Mouse (Mus musculus): ENCODE data around the gene Tspan11. TPM values are rescaled to one million over a fixed set of nuclear protein-coding genes. Genes with fewer than 3 reads are reported as not detected.
A peak's percentile ranks its signal among the peaks of the same experiment; 100 is the strongest.

Tspan11 gene
- polyA plus RNA-seq, 1 experiment from 2014 or later = 3.3 TPM

GRCm38 (mm10) chr6:127932697-127933096 lies 45.3 kb downstream of the Tspan11 start:
- peaks cover 40% of the 10 kb centered on the region for H3K4me1 ChIP-seq
- H3K4me2 ChIP-seq = no peak overlapping the region
- 0 out of 2 replicates have a peak overlapping the region, but pooled peaks have one; percentile 8 for H3K27ac ChIP-seq (replicated peaks)
- no peaks in the 10 kb centered on the region for H3K9me3 ChIP-seq
- no peak overlapping the region for H3K9ac ChIP-seq
- H3K4me3 ChIP-seq = no peak overlapping the region
- no peaks in the 10 kb centered on the region for H3K36me3 ChIP-seq
- ATAC-seq (ENCODE audit: extremely low read depth, insufficient number of reproducible peaks, low FRiP score, low TSS enrichment) = no peak
- 46% methylated on average over 5 of the region's 5 CpGs for WGBS
- H3K27me3 ChIP-seq (replicated peaks) = no peaks in the 10 kb centered on the region

- ATAC-seq (ENCODE audit: extremely low read depth, insufficient number of reproducible peaks, low FRiP score, low TSS enrichment) = no peak
- H3K27me3 ChIP-seq (replicated peaks) = no peaks in the 10 kb centered on the region
- no peak overlapping the region for H3K9ac ChIP-seq
- no peaks in the 10 kb centered on the region for H3K9me3 ChIP-seq
- H3K4me3 ChIP-seq = no peak overlapping the region
- peaks cover 32% of the 10 kb centered on the region for H3K4me1 ChIP-seq
- H3K4me2 ChIP-seq = no peak overlapping the region
- H3K36me3 ChIP-seq = no peaks in the 10 kb centered on the region
- no peak overlapping the region for H3K27ac ChIP-seq (replicated peaks)
- 87% methylated on average over 5 of the region's 5 CpGs for WGBS
Measured at GRCm38 (mm10) chr6:127933841-127934240, 46.5 kb downstream of the Tspan11 start.

- H3K27ac ChIP-seq (replicated peaks) = no peak overlapping the region
Measured at GRCm38 (mm10) chr6:127935105-127935504, 47.7 kb downstream of the Tspan11 start.

GRCm38 (mm10) chr6:127942421-127942820 lies 55.0 kb downstream of the Tspan11 start:
- Histone ChIP-seq H3K9me3 (no peaks in the 10 kb centered on the region), H3K4me1 (no peaks in the 10 kb centered on the region), H3K36me3 (no peaks in the 10 kb centered on the region), H3K9ac (no peak overlapping the region), H3K27me3 (replicated peaks) (peaks cover 8% of the 10 kb centered on the region), H3K4me3 (no peak overlapping the region), H3K27ac (replicated peaks) (no peak overlapping the region), H3K4me2 (no peak overlapping the region)
- no peak for ATAC-seq (ENCODE audit: extremely low read depth, insufficient number of reproducible peaks, low FRiP score, low TSS enrichment)
- 85% methylated on average over 8 of the region's 8 CpGs for WGBS

More at GRCm38 (mm10) chr6:127935105-127935504, 47.7 kb downstream of the Tspan11 start:
- Histone ChIP-seq H3K4me1 (peaks cover 21% of the 10 kb centered on the region), H3K9ac (no peak overlapping the region), H3K4me2 (no peak overlapping the region), H3K27me3 (replicated peaks) (no peaks in the 10 kb centered on the region), H3K9me3 (no peaks in the 10 kb centered on the region), H3K36me3 (no peaks in the 10 kb centered on the region), H3K4me3 (no peak overlapping the region)
- 65% methylated on average over 3 of the region's 3 CpGs for WGBS
- ATAC-seq (ENCODE audit: extremely low read depth, insufficient number of reproducible peaks, low FRiP score, low TSS enrichment) = no peak

- H3K9me3 ChIP-seq = no peaks in the 10 kb centered on the region
- peaks cover 8% of the 10 kb centered on the region for H3K27me3 ChIP-seq (replicated peaks)
- no peaks in the 10 kb centered on the region for H3K36me3 ChIP-seq
- H3K4me2 ChIP-seq = no peak overlapping the region
- no peaks in the 10 kb centered on the region for H3K4me1 ChIP-seq
- 50% methylated on average over 9 of the region's 9 CpGs for WGBS
- no peak overlapping the region for H3K9ac ChIP-seq
- no peak for ATAC-seq (ENCODE audit: extremely low read depth, insufficient number of reproducible peaks, low FRiP score, low TSS enrichment)
- H3K4me3 ChIP-seq = no peak overlapping the region
- no peak overlapping the region for H3K27ac ChIP-seq (replicated peaks)
Measured at GRCm38 (mm10) chr6:127945725-127946124, 58.3 kb downstream of the Tspan11 start.

- H3K36me3 ChIP-seq = no peaks in the 10 kb centered on the region
- no peak overlapping the region for H3K27ac ChIP-seq (replicated peaks)
- whole genome bisulfite sequencing = 49% methylated on average over 9 of the region's 9 CpGs
- no peak overlapping the region for H3K4me2 ChIP-seq
- no peaks in the 10 kb centered on the region for H3K9me3 ChIP-seq
- H3K4me3 ChIP-seq = no peak overlapping the region
- no peaks in the 10 kb centered on the region for H3K4me1 ChIP-seq
- H3K27me3 ChIP-seq (replicated peaks) = peaks cover 20% of the 10 kb centered on the region
- H3K9ac ChIP-seq = no peak overlapping the region
- no peak for ATAC-seq (ENCODE audit: extremely low read depth, insufficient number of reproducible peaks, low FRiP score, low TSS enrichment)
Measured at GRCm38 (mm10) chr6:127948656-127949055, 61.3 kb downstream of the Tspan11 start.

- no peak overlapping the region for H3K9ac ChIP-seq
- 80% methylated on average over 7 of the region's 7 CpGs for WGBS
- no peak overlapping the region for H3K4me2 ChIP-seq
- H3K4me3 ChIP-seq = no peak overlapping the region
- H3K36me3 ChIP-seq = no peaks in the 10 kb centered on the region
- no peaks in the 10 kb centered on the region for H3K4me1 ChIP-seq
- peaks cover 23% of the 10 kb centered on the region for H3K27me3 ChIP-seq (replicated peaks)
- H3K27ac ChIP-seq (replicated peaks) = no peak overlapping the region
- H3K9me3 ChIP-seq = no peaks in the 10 kb centered on the region
- ATAC-seq (ENCODE audit: extremely low read depth, insufficient number of reproducible peaks, low FRiP score, low TSS enrichment) = no peak
Measured at GRCm38 (mm10) chr6:127949885-127950284, 62.5 kb downstream of the Tspan11 start.

- WGBS = 75% methylated on average over 4 of the region's 4 CpGs
- no peak overlapping the region for H3K9ac ChIP-seq
Measured at GRCm38 (mm10) chr6:127953071-127953470, 65.7 kb downstream of the Tspan11 start.

GRCm38 (mm10) chr6:127956172-127956571 lies 68.8 kb downstream of the Tspan11 start:
- H3K4me3 ChIP-seq = no peak overlapping the region
- no peak for ATAC-seq (ENCODE audit: extremely low read depth, insufficient number of reproducible peaks, low FRiP score, low TSS enrichment)
- 77% methylated on average over 5 of the region's 5 CpGs for WGBS

More at GRCm38 (mm10) chr6:127953071-127953470, 65.7 kb downstream of the Tspan11 start:
- no peak overlapping the region for H3K27ac ChIP-seq (replicated peaks)
- no peaks in the 10 kb centered on the region for H3K36me3 ChIP-seq
- ATAC-seq (ENCODE audit: extremely low read depth, insufficient number of reproducible peaks, low FRiP score, low TSS enrichment) = no peak
- H3K4me3 ChIP-seq = no peak overlapping the region
- no peaks in the 10 kb centered on the region for H3K9me3 ChIP-seq
- H3K4me1 ChIP-seq = no peaks in the 10 kb centered on the region
- no peak overlapping the region for H3K4me2 ChIP-seq
- H3K27me3 ChIP-seq (replicated peaks) = peaks cover 15% of the 10 kb centered on the region; the same call in 1 of the 2 replicates

GRCm38 (mm10) chr6:127960203-127960602 lies 72.8 kb downstream of the Tspan11 start:
- Histone ChIP-seq H3K9ac (no peak overlapping the region), H3K9me3 (no peaks in the 10 kb centered on the region), H3K27ac (replicated peaks) (no peak overlapping the region), H3K27me3 (replicated peaks) (no peaks in the 10 kb centered on the region), H3K4me2 (no peak overlapping the region), H3K36me3 (peaks cover 46% of the 10 kb centered on the region), H3K4me3 (no peak overlapping the region), H3K4me1 (no peaks in the 10 kb centered on the region)
- no peak for ATAC-seq (ENCODE audit: extremely low read depth, insufficient number of reproducible peaks, low FRiP score, low TSS enrichment)
- WGBS = 93% methylated on average over 1 of the region's 1 CpGs

More at GRCm38 (mm10) chr6:127956172-127956571, 68.8 kb downstream of the Tspan11 start:
- Histone ChIP-seq H3K9ac (no peak overlapping the region), H3K4me1 (no peaks in the 10 kb centered on the region), H3K27ac (replicated peaks) (no peak overlapping the region), H3K36me3 (peaks cover 5% of the 10 kb centered on the region), H3K9me3 (no peaks in the 10 kb centered on the region), H3K4me2 (no peak overlapping the region), H3K27me3 (replicated peaks) (peaks cover 11% of the 10 kb centered on the region; the same call in 1 of the 2 replicates)

- Histone ChIP-seq H3K27ac (replicated peaks) (no peak overlapping the region), H3K36me3 (peaks cover 63% of the 10 kb centered on the region), H3K9ac (no peak overlapping the region), H3K4me3 (no peak overlapping the region), H3K27me3 (replicated peaks) (no peaks in the 10 kb centered on the region), H3K4me2 (no peak overlapping the region), H3K4me1 (peaks cover 20% of the 10 kb centered on the region), H3K9me3 (no peaks in the 10 kb centered on the region)
- ATAC-seq (ENCODE audit: extremely low read depth, insufficient number of reproducible peaks, low FRiP score, low TSS enrichment) = no peak
- whole genome bisulfite sequencing = 45% methylated on average over 8 of the region's 8 CpGs
Measured at GRCm38 (mm10) chr6:127965497-127965896, 78.1 kb downstream of the Tspan11 start.

- WGBS = 52% methylated on average over 7 of the region's 7 CpGs
Measured at GRCm38 (mm10) chr6:127969709-127970108, 82.3 kb downstream of the Tspan11 start.

More at GRCm38 (mm10) chr6:127969709-127970108, 82.3 kb downstream of the Tspan11 start:
- no peak for ATAC-seq (ENCODE audit: extremely low read depth, insufficient number of reproducible peaks, low FRiP score, low TSS enrichment)
- Histone ChIP-seq H3K27ac (replicated peaks) (no peak overlapping the region), H3K9me3 (no peaks in the 10 kb centered on the region), H3K4me1 (peaks cover 49% of the 10 kb centered on the region), H3K4me2 (no peak overlapping the region), H3K4me3 (no peak overlapping the region), H3K36me3 (peaks cover 22% of the 10 kb centered on the region), H3K27me3 (replicated peaks) (no peaks in the 10 kb centered on the region), H3K9ac (peak overlapping the region; percentile 12; the same call in 1 of the 2 replicates)
